Mouse (Mus musculus): Measurements from ENCODE around the gene C87414. TPM values are rescaled to one million over a fixed set of nuclear protein-coding genes. Genes with fewer than 3 reads are reported as not detected.
"Not testable (repeated sequence)": the region's sequence is repeated elsewhere in the genome, so short reads cannot be mapped to it uniquely, and the experiment has no call there.

Gene C87414
- not detected in 2 replicates for polyA plus RNA-seq (2015; fragmentation: Nextera tagmentation; extraction: Ambion mirVana)

- H3K4me1 ChIP-seq; H3K4me3 ChIP-seq; ATAC-seq (ENCODE audit: extremely low read depth, insufficient number of reproducible peaks, low FRiP score, low TSS enrichment); H3K27me3 ChIP-seq (replicated peaks); H3K36me3 ChIP-seq; H3K9ac ChIP-seq; H3K9me3 ChIP-seq; H3K27ac ChIP-seq (replicated peaks); H3K4me2 ChIP-seq: not testable (repeated sequence)
- 54% methylated on average over 1 of the region's 3 CpGs for WGBS
Measured at GRCm38 (mm10) chr5:93671451-93671850, at the start of gene C87414. C87414 (minus strand) TSS chr5:93671551.

- not testable (repeated sequence) for H3K9ac ChIP-seq; H3K27me3 ChIP-seq (replicated peaks); H3K4me3 ChIP-seq; H3K4me2 ChIP-seq; H3K9me3 ChIP-seq; H3K36me3 ChIP-seq; ATAC-seq (ENCODE audit: extremely low read depth, insufficient number of reproducible peaks, low FRiP score, low TSS enrichment); H3K4me1 ChIP-seq; H3K27ac ChIP-seq (replicated peaks)
- 47% methylated on average over 3 of the region's 3 CpGs for WGBS
Measured at GRCm38 (mm10) chr5:93684661-93685060, 13.3 kb upstream of the C87414 start.

Other genes with a start within 250 kb of the C87414 start
- gene Gm16427, start 131.4 kb downstream of the C87414 start, polyA plus RNA-seq (2015; fragmentation: Nextera tagmentation; extraction: Ambion mirVana), result not detected in 2 replicates
- not detected in 2 replicates for gene Gm7792, start 172.2 kb upstream of the C87414 start, polyA plus RNA-seq (2015; fragmentation: Nextera tagmentation; extraction: Ambion mirVana)